Mouse (Mus musculus): ENCODE measurements at regions not wholly inside any gene's neighbourhood (a gene's known extent, or its start where the extent isn't known, plus 50 kb on each side); places are given as distances from the start of the nearest gene placed in this dataset.

- DNase-seq (ENCODE audit: low spot score): no peak
Observed at GRCm38 (mm10) chr6:15865271-15865670, 144.8 kb downstream of the Mdfic start.

DNA sequence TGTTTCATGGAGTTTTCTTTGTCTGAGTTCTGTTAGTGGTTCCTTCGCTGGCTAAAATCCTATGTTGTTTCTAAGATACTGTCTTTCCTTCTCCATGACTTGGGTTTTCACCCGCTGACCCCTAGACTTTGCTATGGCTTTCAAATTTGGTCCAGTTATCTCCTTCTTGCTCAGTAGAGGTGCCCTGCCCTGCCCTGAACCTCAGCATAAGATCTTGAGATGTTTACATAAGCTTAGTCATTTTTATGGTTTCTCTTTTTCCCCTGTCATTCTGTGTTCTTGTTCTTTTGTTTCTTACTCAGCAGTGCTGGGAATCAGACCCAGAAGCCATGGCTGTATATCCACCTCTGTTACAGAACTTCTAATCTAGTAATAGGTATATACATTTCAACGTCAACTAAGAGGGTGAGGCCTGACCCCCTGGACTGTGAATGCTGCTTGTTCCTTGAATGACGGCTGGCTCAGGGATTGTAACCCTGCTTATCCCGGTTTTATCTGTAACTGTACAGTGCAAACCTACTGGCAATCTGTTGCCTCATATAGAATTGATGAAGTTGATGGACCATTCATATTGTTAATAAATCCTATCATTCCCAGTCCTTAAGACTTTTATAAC lies 161.9 kb downstream of the Mdfic start:
- no peak for DNase-seq (ENCODE audit: low spot score)

DNA sequence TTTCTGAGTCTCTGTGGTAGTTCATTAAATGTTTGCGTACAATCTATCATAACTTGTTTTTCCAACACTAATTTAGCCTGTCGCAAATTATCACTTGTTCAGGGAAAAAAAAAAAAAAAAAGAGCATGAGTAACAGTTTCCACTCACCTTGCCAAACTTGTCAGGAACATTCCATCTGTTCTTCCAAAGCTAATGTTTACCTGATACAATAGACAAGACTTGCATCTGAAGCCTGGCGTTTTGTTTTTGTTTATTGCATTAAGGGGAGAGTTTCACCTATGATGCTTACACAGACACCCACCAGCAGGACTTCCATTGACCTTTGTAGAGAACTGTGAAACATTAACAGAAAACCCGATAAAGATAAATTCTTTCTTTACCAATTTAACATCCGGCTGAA lies 172.6 kb downstream of the Mdfic start:
- no peak for DNase-seq (ENCODE audit: low spot score)

GRCm38 (mm10) chr6:15900495-15900894 lies 180.0 kb downstream of the Mdfic start:
- no peak for DNase-seq (ENCODE audit: low spot score)

GRCm38 (mm10) chr6:15902665-15903274 lies 182.3 kb downstream of the Mdfic start:
- DNase-seq (ENCODE audit: low spot score): no peak

- no peak for DNase-seq (ENCODE audit: low spot score)
Observed at GRCm38 (mm10) chr6:15910420-15911167, 190.1 kb downstream of the Mdfic start.

GRCm38 (mm10) chr6:15929650-15930049 lies 209.2 kb downstream of the Mdfic start:
- DNase-seq (ENCODE audit: low spot score): no peak

GRCm38 (mm10) chr6:15950251-15950650 lies 229.8 kb downstream of the Mdfic start:
- no peak for DNase-seq (ENCODE audit: low spot score)

DNA sequence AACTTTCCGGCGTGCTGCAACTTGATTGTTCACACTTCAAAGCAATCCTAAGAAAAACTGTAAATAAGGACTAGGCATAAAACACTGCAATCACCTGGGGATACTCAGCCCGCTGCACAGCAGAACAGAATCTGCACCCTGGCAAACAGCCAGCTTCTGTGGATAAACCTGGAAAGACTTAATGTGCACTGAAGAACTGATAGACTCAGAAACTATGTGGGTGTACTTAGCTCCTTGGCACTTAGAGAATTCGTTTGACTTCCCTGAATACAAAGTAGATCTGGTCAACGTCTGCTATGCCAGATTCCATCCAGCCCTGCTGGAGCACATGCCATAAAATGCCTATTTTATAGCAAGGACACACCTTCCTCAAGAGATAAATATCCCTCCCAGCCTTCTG lies 266.9 kb downstream of the Mdfic start:
- peak; percentile 1 for DNase-seq (ENCODE audit: low spot score)

Measured in ovary, postnatal 14 days (tissue).